Mouse (Mus musculus) stomach, postnatal 0 days (tissue): ENCODE measurements at regions not wholly inside any gene's neighbourhood (a gene's known extent, or its start where the extent isn't known, plus 50 kb on each side); places are given as distances from the start of the nearest gene placed in this dataset.

Experiments used
- CTCF ChIP-seq: IDR thresholded peaks from 2 replicates; pipeline ENCODE4 v1.5.1; 2016; ENCODE audit warnings: antibody characterized with exemption, low read depth, mild to moderate bottlenecking, moderate library complexity
- EP300 ChIP-seq: optimal IDR thresholded peaks from 2 replicates; pipeline ENCODE3; 2016; ENCODE audit warnings: antibody characterized with exemption

- TF ChIP-seq CTCF (no peak), EP300 (no peak)
Measured at GRCm38 (mm10) chr10:111721068-111721467, 215.0 kb downstream of the Phlda1 start.
